11 mouse cellular contexts compared by ENCODE assay signal in genomic region chr9:49962561-49963071, GRCm38 (mm10).
DNase-seq lines count a peak whose midpoint lies in the region; ATAC-seq and TF ChIP-seq lines count a peak whose summit lies in the region.
"Had no signal": no experiment of that assay in that cellular context is flagged by ENCODE, and none has a peak within 500 bp of the region (broad histone marks: within the 10 kb centered on the region; RNA-seq: fewer than 3 reads in every experiment).

No protein-coding gene starts in this region.

- H3K4me2 ChIP-seq in forebrain, embryonic 12.5 days, result no peak overlapping the region
- no peak overlapping the region for H3K4me2 ChIP-seq in forebrain, embryonic 16.5 days (ENCODE audit: low read length)
- no peak overlapping the region for H3K4me2 ChIP-seq in hindbrain, postnatal 0 days (ENCODE audit: low read depth, low read length)
- peak overlapping the region; percentile 37 for H3K4me2 ChIP-seq in neural tube, embryonic 12.5 days (replicated peaks)
- H3K4me2 ChIP-seq: embryonic facial prominence, embryonic 13.5 days; heart, embryonic 11.5 days had no signal

- peak overlapping the region; percentile 46; the same call in 1 of the 2 replicates for H3K27ac ChIP-seq in forebrain, embryonic 12.5 days
- no peak overlapping the region for H3K27ac ChIP-seq in forebrain, embryonic 16.5 days (ENCODE audit: low read length)
- peak overlapping the region; percentile 46 for H3K27ac ChIP-seq in hindbrain, postnatal 0 days
- H3K27ac ChIP-seq in neural tube, embryonic 12.5 days, result peak overlapping the region; percentile 38; the same call in 1 of the 2 replicates
- H3K27ac ChIP-seq: embryonic facial prominence, embryonic 13.5 days had no signal

- no peak overlapping the region for H3K4me3 ChIP-seq in forebrain, embryonic 12.5 days (replicated peaks)
- H3K4me3 ChIP-seq in forebrain, embryonic 16.5 days (replicated peaks; ENCODE audit: low read length), result no peak overlapping the region
- no peak overlapping the region for H3K4me3 ChIP-seq in hindbrain, postnatal 0 days (ENCODE audit: low read length)
- H3K4me3 ChIP-seq in neural tube, embryonic 12.5 days, result no peak overlapping the region
- H3K4me3 ChIP-seq: embryonic facial prominence, embryonic 13.5 days had no signal

- DNase-seq in embryo, embryonic 10 days (ENCODE audit: low spot score), result peak; percentile 80
- DNase-seq in hindbrain, postnatal 0 days (ENCODE audit: low spot score), result peak; percentile 59
- no peak for DNase-seq in frontal cortex, postnatal 25 days (ENCODE audit: low spot score in 2 of 2)
- DNase-seq in right cerebral cortex, postnatal 4 days, result no peak
- no peak for DNase-seq in kidney, adult 11 months
- DNase-seq: lung, adult 2 months had no signal

- H3K4me1 ChIP-seq in forebrain, embryonic 12.5 days, result peaks cover 22% of the 10 kb centered on the region
- no peaks in the 10 kb centered on the region; the same call in 1 of the 2 replicates for H3K4me1 ChIP-seq in forebrain, embryonic 16.5 days (replicated peaks; ENCODE audit: control insufficient read depth, insufficient read depth, low read length)
- H3K4me1 ChIP-seq in hindbrain, postnatal 0 days (ENCODE audit: insufficient read depth, low read length), result peaks cover 27% of the 10 kb centered on the region; the same call in 1 of the 2 replicates
- peaks cover 45% of the 10 kb centered on the region for H3K4me1 ChIP-seq in neural tube, embryonic 12.5 days

- H3K9me3 ChIP-seq in forebrain, embryonic 12.5 days, result no peaks in the 10 kb centered on the region
- no peaks in the 10 kb centered on the region for H3K9me3 ChIP-seq in forebrain, embryonic 16.5 days (ENCODE audit: control insufficient read depth, low read length)
- no peaks in the 10 kb centered on the region for H3K9me3 ChIP-seq in hindbrain, postnatal 0 days (ENCODE audit: low read length)
- no peaks in the 10 kb centered on the region for H3K9me3 ChIP-seq in neural tube, embryonic 12.5 days
- H3K9me3 ChIP-seq: embryonic facial prominence, embryonic 13.5 days had no signal

- TF ChIP-seq CTCF in hindbrain, postnatal 0 days (IDR thresholded peaks at IDR 0.05; ENCODE audit: low read depth), result no peak

- no peak for ATAC-seq in forebrain, embryonic 12.5 days (ENCODE audit: low FRiP score)
- no peak for ATAC-seq in forebrain, embryonic 16.5 days
- ATAC-seq in hindbrain, postnatal 0 days, result peak; percentile 53; the same call in 1 of the 2 replicates
- ATAC-seq in neural tube, embryonic 12.5 days (ENCODE audit: low FRiP score, low read depth), result peak; percentile 89

- WGBS in forebrain, embryonic 12.5 days, result 51% methylated on average over 8 of the region's 8 CpGs
- 56% methylated on average over 8 of the region's 8 CpGs for WGBS in forebrain, embryonic 16.5 days
- 21% methylated on average over 8 of the region's 8 CpGs for WGBS in hindbrain, postnatal 0 days
- 6% methylated on average over 8 of the region's 8 CpGs for WGBS in neural tube, embryonic 12.5 days

- H3K9ac ChIP-seq in forebrain, embryonic 12.5 days, result no peak overlapping the region
- no peak overlapping the region for H3K9ac ChIP-seq in forebrain, embryonic 16.5 days (replicated peaks; ENCODE audit: low read depth, low read length)
- no peak overlapping the region for H3K9ac ChIP-seq in hindbrain, postnatal 0 days (replicated peaks; ENCODE audit: low read length)
- no peak overlapping the region for H3K9ac ChIP-seq in neural tube, embryonic 12.5 days
- H3K9ac ChIP-seq: embryonic facial prominence, embryonic 13.5 days had no signal

- no peaks in the 10 kb centered on the region for H3K36me3 ChIP-seq in forebrain, embryonic 12.5 days (replicated peaks)
- H3K36me3 ChIP-seq in forebrain, embryonic 16.5 days (ENCODE audit: control insufficient read depth, insufficient read depth), result no peaks in the 10 kb centered on the region
- no peaks in the 10 kb centered on the region for H3K36me3 ChIP-seq in hindbrain, postnatal 0 days (ENCODE audit: insufficient read depth, low read length)
- no peaks in the 10 kb centered on the region for H3K36me3 ChIP-seq in neural tube, embryonic 12.5 days
- H3K36me3 ChIP-seq: embryonic facial prominence, embryonic 13.5 days had no signal

- no peaks in the 10 kb centered on the region for H3K27me3 ChIP-seq in forebrain, embryonic 12.5 days
- H3K27me3 ChIP-seq in forebrain, embryonic 16.5 days (replicated peaks; ENCODE audit: control insufficient read depth, insufficient read depth, low read length), result no peaks in the 10 kb centered on the region
- H3K27me3 ChIP-seq in hindbrain, postnatal 0 days (ENCODE audit: insufficient read depth, low read length), result no peaks in the 10 kb centered on the region
- no peaks in the 10 kb centered on the region; the same call in 1 of the 2 replicates for H3K27me3 ChIP-seq in neural tube, embryonic 12.5 days (replicated peaks)

Comparison
In these comparisons a context has a peak if more than half of its experiments do, and no peak if none do; other contexts are left out.
1. ATAC-seq: peak in hindbrain, postnatal 0 days (single experiment) and neural tube, embryonic 12.5 days (single experiment); none in forebrain, embryonic 12.5 days (single experiment) and forebrain, embryonic 16.5 days (single experiment).
2. DNase-seq: peak in embryo, embryonic 10 days (single experiment) and hindbrain, postnatal 0 days (single experiment); none in frontal cortex, postnatal 25 days (0 of 2), right cerebral cortex, postnatal 4 days (single experiment) and kidney, adult 11 months (single experiment).